Mouse (Mus musculus): ENCODE results near the gene Olfr591. TPM values are rescaled to one million over a fixed set of nuclear protein-coding genes. Genes with fewer than 3 reads are reported as not detected.
"Not testable (repeated sequence)": the region's sequence is repeated elsewhere in the genome, so short reads cannot be mapped to it uniquely, and the experiment has no call there.

Olfr591 gene
- not detected in 2 replicates for polyA plus RNA-seq (2014; fragmentation: Nextera tagmentation; extraction: Ambion mirVana)

DNA sequence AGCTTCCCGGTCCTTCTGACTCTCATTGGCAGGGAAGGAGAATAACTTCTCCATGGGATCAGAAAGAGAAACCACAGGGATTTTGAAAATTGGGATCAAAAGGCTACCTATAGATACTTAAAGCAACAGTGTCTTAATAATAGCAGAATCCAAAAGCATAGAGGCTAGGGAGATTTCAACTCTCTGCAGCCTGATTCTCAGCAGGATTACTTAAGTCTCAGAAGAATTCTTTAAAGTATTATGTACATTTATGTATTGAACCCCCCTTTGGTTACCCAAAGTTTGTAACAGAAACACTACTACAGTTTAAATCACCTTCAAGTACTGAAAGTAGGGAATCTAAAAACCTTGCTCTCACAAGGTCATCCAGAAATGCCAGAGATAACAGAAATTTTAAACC lies at the start of gene Olfr591:
Gene Olfr591, minus strand, starts transcription at position 101 of the 400 bp plus-strand sequence.
- 77% methylated on average over 1 of the region's 1 CpGs for WGBS
- H3K4me1 ChIP-seq (ENCODE audit: control insufficient read depth, insufficient read depth, low read length) = no peaks in the 10 kb centered on the region
- no peaks in the 10 kb centered on the region for H3K27me3 ChIP-seq (ENCODE audit: control insufficient read depth, insufficient read depth, low read length)
- no peaks in the 10 kb centered on the region; the same call in 1 of the 2 replicates for H3K9me3 ChIP-seq (ENCODE audit: control insufficient read depth, low read length)
- no peaks in the 10 kb centered on the region for H3K36me3 ChIP-seq (ENCODE audit: control insufficient read depth, insufficient read depth, low read length)
- H3K27ac ChIP-seq (ENCODE audit: low read depth, low read length) = no peak within 1 kb of the TSS
- H3K9ac ChIP-seq (ENCODE audit: low read length) = no peak within 1 kb of the TSS
- ATAC-seq (ENCODE audit: low FRiP score) (no peak), DNase-seq (ENCODE audit: low spot score, missing footprints) (no peak)
- H3K4me3 ChIP-seq (ENCODE audit: low read depth, low read length) = no peak within 1 kb of the TSS
- H3K4me2 ChIP-seq = no peak within 1 kb of the TSS

DNA sequence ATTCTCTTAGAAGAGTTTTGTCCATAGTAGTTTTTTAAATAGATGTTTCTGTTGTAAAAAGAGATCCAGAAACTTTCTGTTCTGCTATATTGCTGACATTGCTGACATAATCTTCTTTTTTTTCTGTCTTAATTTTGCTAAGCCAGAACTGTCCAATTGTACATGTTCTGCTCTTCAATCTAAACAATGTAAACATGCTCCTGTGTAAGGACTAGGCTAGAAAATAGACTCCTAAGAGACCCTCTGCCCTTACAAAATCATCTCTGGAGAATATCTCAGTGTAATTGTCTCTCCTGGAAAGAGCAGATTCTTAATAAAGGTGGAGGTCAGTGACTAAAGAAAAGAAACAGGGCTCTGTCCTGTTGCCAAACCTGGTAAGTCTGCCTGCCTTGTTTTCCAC lies 38.6 kb upstream of the Olfr591 start, which contains the start of gene Olfr594:
Gene Olfr594, plus strand, starts transcription at position 301 of the 400 bp plus-strand sequence.
- Histone ChIP-seq H3K27me3 (ENCODE audit: control insufficient read depth, insufficient read depth, low read length) (no peaks in the 10 kb centered on the region), H3K4me3 (ENCODE audit: low read depth, low read length) (no peak within 1 kb of the TSS), H3K9me3 (ENCODE audit: control insufficient read depth, low read length) (no peaks in the 10 kb centered on the region), H3K27ac (ENCODE audit: low read depth, low read length) (no peak within 1 kb of the TSS), H3K4me2 (no peak within 1 kb of the TSS), H3K9ac (ENCODE audit: low read length) (no peak within 1 kb of the TSS), H3K36me3 (ENCODE audit: control insufficient read depth, insufficient read depth, low read length) (no peaks in the 10 kb centered on the region), H3K4me1 (ENCODE audit: control insufficient read depth, insufficient read depth, low read length) (no peaks in the 10 kb centered on the region)
- DNase-seq (ENCODE audit: low spot score, missing footprints) = no peak
- ATAC-seq (ENCODE audit: low FRiP score) = no peak

DNA sequence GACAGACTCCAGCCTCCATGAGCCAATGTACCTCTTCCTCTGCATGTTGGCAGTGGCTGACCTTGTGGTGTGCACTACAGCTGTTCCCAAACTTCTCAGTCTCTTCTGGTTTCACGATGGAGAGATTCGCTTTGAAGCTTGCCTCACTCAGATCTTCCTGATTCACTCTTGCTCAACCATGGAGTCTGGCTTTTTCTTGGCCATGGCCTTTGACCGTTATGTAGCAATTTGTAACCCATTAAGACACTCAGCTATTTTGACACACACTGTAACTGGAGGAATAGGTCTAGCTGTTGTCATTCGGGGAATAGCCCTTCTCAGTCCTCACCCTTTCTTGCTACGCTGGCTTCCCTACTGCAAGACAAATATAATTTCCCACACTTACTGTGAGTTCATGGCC lies 33.9 kb upstream of the Olfr591 start:
- H3K4me3 ChIP-seq (ENCODE audit: low read depth, low read length); DNase-seq (ENCODE audit: low spot score, missing footprints); ATAC-seq (ENCODE audit: low FRiP score); H3K4me1 ChIP-seq (ENCODE audit: control insufficient read depth, insufficient read depth, low read length); H3K27me3 ChIP-seq (ENCODE audit: control insufficient read depth, insufficient read depth, low read length); H3K27ac ChIP-seq (ENCODE audit: low read depth, low read length); H3K36me3 ChIP-seq (ENCODE audit: control insufficient read depth, insufficient read depth, low read length); H3K9me3 ChIP-seq (ENCODE audit: control insufficient read depth, low read length); H3K4me2 ChIP-seq; H3K9ac ChIP-seq (ENCODE audit: low read length): not testable (repeated sequence)
- WGBS = 90% methylated on average over 5 of the region's 5 CpGs

DNA sequence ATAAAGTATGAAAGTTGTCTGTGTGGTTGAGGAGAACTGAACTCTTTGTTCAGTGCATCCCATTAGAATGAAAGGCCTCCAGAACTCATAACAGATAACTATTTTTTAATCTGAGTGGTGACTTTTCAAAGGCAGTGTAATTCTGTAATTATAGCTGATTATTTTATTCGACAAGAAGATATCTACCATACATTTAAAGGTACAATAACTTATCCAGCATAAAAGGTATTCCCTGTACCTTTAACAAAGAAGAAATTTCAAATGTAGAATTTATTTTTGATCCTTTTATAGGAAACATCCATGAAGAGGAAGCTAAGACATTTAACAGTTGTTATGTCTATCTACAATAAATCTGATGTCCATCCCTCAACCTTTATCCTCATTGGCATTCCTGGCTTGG lies 33.4 kb upstream of the Olfr591 start, which contains the start of gene Olfr593:
Gene Olfr593, plus strand, starts transcription at position 301 of the 400 bp plus-strand sequence.
- H3K36me3 ChIP-seq (ENCODE audit: control insufficient read depth, insufficient read depth, low read length) = no peaks in the 10 kb centered on the region
- DNase-seq (ENCODE audit: low spot score, missing footprints) = no peak
- H3K4me3 ChIP-seq (ENCODE audit: low read depth, low read length) = no peak within 1 kb of the TSS
- H3K4me1 ChIP-seq (ENCODE audit: control insufficient read depth, insufficient read depth, low read length) = no peaks in the 10 kb centered on the region
- WGBS = 73% methylated on average over 1 of the region's 1 CpGs
- no peak within 1 kb of the TSS for H3K9ac ChIP-seq (ENCODE audit: low read length)
- H3K4me2 ChIP-seq = no peak within 1 kb of the TSS
- no peaks in the 10 kb centered on the region for H3K27me3 ChIP-seq (ENCODE audit: control insufficient read depth, insufficient read depth, low read length)
- no peak within 1 kb of the TSS for H3K27ac ChIP-seq (ENCODE audit: low read depth, low read length)
- no peak for ATAC-seq (ENCODE audit: low FRiP score)
- H3K9me3 ChIP-seq (ENCODE audit: control insufficient read depth, low read length) = no peaks in the 10 kb centered on the region

DNA sequence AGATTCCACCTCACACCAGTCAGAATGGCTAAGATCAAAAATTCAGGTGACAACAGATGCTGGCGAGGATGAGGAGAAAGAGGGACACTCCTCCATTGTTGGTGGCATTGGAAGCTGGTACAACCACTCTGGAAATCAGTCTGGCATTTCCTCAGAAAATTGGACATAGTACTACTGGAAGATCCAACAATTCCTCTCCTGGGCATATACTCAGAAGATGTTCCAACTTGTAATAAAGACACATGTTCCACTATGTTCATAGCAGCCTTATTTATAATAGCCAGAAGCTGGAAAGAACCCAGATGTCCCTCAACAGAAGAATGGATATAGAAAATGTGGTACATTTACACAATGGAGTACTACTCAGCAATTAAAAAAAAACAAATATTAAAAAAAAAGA lies 6.4 kb upstream of the Olfr591 start, which contains the start of gene Olfr592:
Gene Olfr592, plus strand, starts transcription at position 301 of the 400 bp plus-strand sequence.
- 68% methylated on average over 1 of the region's 1 CpGs for WGBS
- H3K27ac ChIP-seq (ENCODE audit: low read depth, low read length); H3K4me1 ChIP-seq (ENCODE audit: control insufficient read depth, insufficient read depth, low read length); H3K4me2 ChIP-seq; DNase-seq (ENCODE audit: low spot score, missing footprints); H3K4me3 ChIP-seq (ENCODE audit: low read depth, low read length); H3K9me3 ChIP-seq (ENCODE audit: control insufficient read depth, low read length); H3K9ac ChIP-seq (ENCODE audit: low read length); H3K36me3 ChIP-seq (ENCODE audit: control insufficient read depth, insufficient read depth, low read length); ATAC-seq (ENCODE audit: low FRiP score); H3K27me3 ChIP-seq (ENCODE audit: control insufficient read depth, insufficient read depth, low read length): not testable (repeated sequence)

DNA sequence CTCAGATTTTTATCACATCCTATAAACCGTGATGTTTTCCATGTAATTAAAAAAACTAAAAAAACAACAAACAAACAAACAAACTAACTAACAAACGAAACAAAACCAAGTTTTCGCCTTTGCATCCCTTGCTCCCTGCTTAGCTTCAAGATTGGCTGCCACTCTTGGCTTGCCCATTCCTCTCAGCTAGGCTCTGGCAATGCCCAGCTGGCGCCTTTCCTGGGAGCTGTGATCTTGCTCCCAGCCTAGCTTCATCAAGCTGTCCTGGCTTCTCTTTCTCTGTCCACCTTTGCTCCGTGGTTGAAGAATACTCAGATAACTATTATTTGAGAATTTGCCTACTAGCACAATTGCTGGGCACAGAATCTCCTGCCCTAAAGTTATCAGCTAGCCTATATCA lies 8.4 kb downstream of the Olfr591 start:
- Histone ChIP-seq H3K27ac (ENCODE audit: low read depth, low read length) (no peak overlapping the region), H3K4me3 (ENCODE audit: low read depth, low read length) (no peak overlapping the region), H3K4me2 (no peak overlapping the region), H3K4me1 (ENCODE audit: control insufficient read depth, insufficient read depth, low read length) (no peaks in the 10 kb centered on the region), H3K9ac (ENCODE audit: low read length) (no peak overlapping the region), H3K36me3 (ENCODE audit: control insufficient read depth, insufficient read depth, low read length) (no peaks in the 10 kb centered on the region), H3K27me3 (ENCODE audit: control insufficient read depth, insufficient read depth, low read length) (no peaks in the 10 kb centered on the region), H3K9me3 (ENCODE audit: control insufficient read depth, low read length) (no peaks in the 10 kb centered on the region)
- 85% methylated on average over 5 of the region's 5 CpGs for WGBS
- DNase-seq (ENCODE audit: low spot score, missing footprints) (no peak), ATAC-seq (ENCODE audit: low FRiP score) (no peak)

DNA sequence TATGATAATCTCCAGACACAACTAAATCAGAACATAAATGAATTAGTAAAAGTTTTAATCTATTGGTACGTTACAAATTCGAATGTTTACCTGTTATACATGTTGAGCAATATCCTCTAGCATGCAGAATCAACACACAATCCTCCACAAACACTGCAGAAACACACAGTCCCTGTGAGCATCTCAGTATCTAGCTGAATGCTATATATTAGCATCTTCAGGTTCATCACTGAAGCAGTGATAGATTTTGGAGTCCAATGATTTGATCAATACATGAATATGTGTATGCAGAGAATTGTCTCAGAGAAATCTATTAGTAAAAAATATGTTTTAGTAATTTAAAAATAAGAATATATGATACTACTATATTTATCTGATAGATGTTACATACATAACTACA lies 21.9 kb downstream of the Olfr591 start, which contains the start of gene Olfr589:
Gene Olfr589, minus strand, starts transcription at position 101 of the 400 bp plus-strand sequence.
- no peak within 1 kb of the TSS for H3K4me3 ChIP-seq (ENCODE audit: low read depth, low read length)
- DNase-seq (ENCODE audit: low spot score, missing footprints) (no peak), ATAC-seq (ENCODE audit: low FRiP score) (no peak)
- H3K27ac ChIP-seq (ENCODE audit: low read depth, low read length) = no peak within 1 kb of the TSS
- no peak within 1 kb of the TSS for H3K4me2 ChIP-seq
- 74% methylated on average over 2 of the region's 2 CpGs for WGBS
- H3K27me3 ChIP-seq (ENCODE audit: control insufficient read depth, insufficient read depth, low read length) = no peaks in the 10 kb centered on the region
- no peaks in the 10 kb centered on the region for H3K4me1 ChIP-seq (ENCODE audit: control insufficient read depth, insufficient read depth, low read length)
- H3K36me3 ChIP-seq (ENCODE audit: control insufficient read depth, insufficient read depth, low read length) = no peaks in the 10 kb centered on the region
- no peak within 1 kb of the TSS for H3K9ac ChIP-seq (ENCODE audit: low read length)
- no peaks in the 10 kb centered on the region for H3K9me3 ChIP-seq (ENCODE audit: control insufficient read depth, low read length)

DNA sequence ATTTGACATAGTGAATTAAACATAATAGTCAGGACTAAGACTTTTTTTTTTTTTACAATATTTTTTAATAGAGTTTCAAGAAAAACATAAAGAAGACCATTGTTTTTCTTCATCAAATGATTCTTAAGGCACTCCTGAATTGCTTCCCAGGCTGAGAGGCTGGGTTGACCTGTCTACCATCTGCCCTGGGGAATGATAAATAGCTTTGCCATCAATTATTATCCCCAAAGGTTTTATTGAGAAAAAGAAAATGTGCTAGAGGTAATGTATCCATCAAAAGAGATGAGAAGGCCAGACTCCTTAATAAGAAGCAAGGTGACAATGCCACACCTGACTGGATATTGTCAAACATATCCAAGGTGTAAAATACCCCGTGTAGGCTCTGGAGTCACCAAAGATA lies 37.6 kb downstream of the Olfr591 start, which contains the start of gene Olfr588-ps1:
Gene Olfr588-ps1, plus strand, starts transcription at position 301 of the 400 bp plus-strand sequence.
- Histone ChIP-seq H3K9ac (ENCODE audit: low read length) (no peak within 1 kb of the TSS), H3K4me3 (ENCODE audit: low read depth, low read length) (no peak within 1 kb of the TSS), H3K4me2 (no peak within 1 kb of the TSS), H3K27me3 (ENCODE audit: control insufficient read depth, insufficient read depth, low read length) (no peaks in the 10 kb centered on the region), H3K36me3 (ENCODE audit: control insufficient read depth, insufficient read depth, low read length) (no peaks in the 10 kb centered on the region), H3K4me1 (ENCODE audit: control insufficient read depth, insufficient read depth, low read length) (no peaks in the 10 kb centered on the region), H3K27ac (ENCODE audit: low read depth, low read length) (no peak within 1 kb of the TSS), H3K9me3 (ENCODE audit: control insufficient read depth, low read length) (no peaks in the 10 kb centered on the region)
- no peak for DNase-seq (ENCODE audit: low spot score, missing footprints)
- 83% methylated on average over 1 of the region's 1 CpGs for WGBS
- ATAC-seq (ENCODE audit: low FRiP score) = no peak

DNA sequence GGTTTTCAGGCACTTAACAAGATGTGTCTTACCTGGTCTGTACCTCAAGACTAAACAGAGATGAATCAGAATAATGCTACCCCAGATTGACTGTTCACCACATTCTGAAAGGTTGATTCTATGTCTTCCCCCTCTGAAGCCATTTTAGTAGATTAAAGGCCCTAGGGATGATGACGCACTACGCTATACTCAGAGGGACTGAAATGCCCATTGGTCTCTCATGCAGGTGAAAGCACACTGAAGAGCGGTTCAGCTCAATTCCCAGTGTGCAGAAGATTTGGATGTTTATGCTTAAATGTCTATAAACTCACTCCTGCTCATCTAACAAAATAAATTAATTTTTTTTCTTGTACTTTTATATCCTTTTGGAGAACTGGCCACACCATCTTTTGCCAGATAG lies 52.6 kb downstream of the Olfr591 start, which contains the start of gene Olfr586:
Gene Olfr586, minus strand, starts transcription at position 101 of the 400 bp plus-strand sequence.
- Histone ChIP-seq H3K9me3 (ENCODE audit: control insufficient read depth, low read length) (no peaks in the 10 kb centered on the region), H3K9ac (ENCODE audit: low read length) (no peak within 1 kb of the TSS), H3K4me3 (ENCODE audit: low read depth, low read length) (no peak within 1 kb of the TSS), H3K4me1 (ENCODE audit: control insufficient read depth, insufficient read depth, low read length) (no peaks in the 10 kb centered on the region), H3K36me3 (ENCODE audit: control insufficient read depth, insufficient read depth, low read length) (no peaks in the 10 kb centered on the region), H3K27me3 (ENCODE audit: control insufficient read depth, insufficient read depth, low read length) (no peaks in the 10 kb centered on the region), H3K4me2 (no peak within 1 kb of the TSS), H3K27ac (ENCODE audit: low read depth, low read length) (no peak within 1 kb of the TSS)
- DNase-seq (ENCODE audit: low spot score, missing footprints) = no peak
- ATAC-seq (ENCODE audit: low FRiP score) = no peak
- WGBS = 93% methylated on average over 3 of the region's 3 CpGs

All from midbrain, embryonic 11.5 days (tissue).